Mouse (Mus musculus) thymus, postnatal 36 days (tissue): ENCODE results near the gene Ccdc9b.

ENCODE experiments used
- DNase-seq, 2 experiments: peaks; one replicate each; pipeline ENCODE4 v3.0.0; 2022; ENCODE audit warnings: mixed read lengths in 2 of 2

The Ccdc9b gene

GRCm38 (mm10) chr2:118761906-118762783, at the start of gene Ccdc9b:
Gene Ccdc9b (minus strand): TSS chr2:118762661.
- peak; percentile 58 to 69 for DNase-seq

GRCm38 (mm10) chr2:118810861-118811260, 48.4 kb upstream of the Ccdc9b start:
- no peak for DNase-seq

GRCm38 (mm10) chr2:118806860-118807259, 44.4 kb upstream of the Ccdc9b start:
- no peak for DNase-seq

GRCm38 (mm10) chr2:118805756-118806155, 43.3 kb upstream of the Ccdc9b start:
- DNase-seq: no peak

- no peak for DNase-seq
These were observed 42.7 kb upstream of the Ccdc9b start for GRCm38 (mm10) chr2:118805137-118805536.

- DNase-seq: no peak
These were observed 42.0 kb upstream of the Ccdc9b start for GRCm38 (mm10) chr2:118804474-118804873.

- DNase-seq: no peak
These were observed 40.2 kb upstream of the Ccdc9b start for GRCm38 (mm10) chr2:118802542-118803118.

GRCm38 (mm10) chr2:118793636-118794035, 31.2 kb upstream of the Ccdc9b start:
- DNase-seq: no peak

- no peak for DNase-seq
These were observed 29.8 kb upstream of the Ccdc9b start for GRCm38 (mm10) chr2:118792259-118792613.

- no peak for DNase-seq
These were observed 29.3 kb upstream of the Ccdc9b start for GRCm38 (mm10) chr2:118791591-118792258.

- peak; percentile 33 to 35 for DNase-seq
These were observed 28.4 kb upstream of the Ccdc9b start for GRCm38 (mm10) chr2:118790551-118791525.

- DNase-seq: no peak
These were observed 27.7 kb upstream of the Ccdc9b start for GRCm38 (mm10) chr2:118790221-118790550.

GRCm38 (mm10) chr2:118789501-118789900, 27.0 kb upstream of the Ccdc9b start:
- no peak for DNase-seq

- no peak for DNase-seq
These were observed 24.1 kb upstream of the Ccdc9b start for GRCm38 (mm10) chr2:118786525-118786924.

- no peak for DNase-seq
These were observed 21.2 kb upstream of the Ccdc9b start for GRCm38 (mm10) chr2:118783663-118784062.

GRCm38 (mm10) chr2:118783093-118783492, 20.6 kb upstream of the Ccdc9b start:
- no peak for DNase-seq

- no peak for DNase-seq
These were observed 19.8 kb upstream of the Ccdc9b start for GRCm38 (mm10) chr2:118782303-118782702.

- DNase-seq: no peak
These were observed 18.7 kb upstream of the Ccdc9b start for GRCm38 (mm10) chr2:118781115-118781514.

- DNase-seq: peak; percentile 80 to 84
These were observed 17.3 kb upstream of the Ccdc9b start, which contains the start of gene Disp2 for GRCm38 (mm10) chr2:118779504-118780480. Gene Disp2 (plus strand): TSS chr2:118779719.

- DNase-seq: no peak
These were observed 16.6 kb upstream of the Ccdc9b start for GRCm38 (mm10) chr2:118779065-118779464.

GRCm38 (mm10) chr2:118778418-118778817, 16.0 kb upstream of the Ccdc9b start:
- DNase-seq: no peak
